Mouse (Mus musculus): ENCODE results near the gene Rai1.

DNA sequence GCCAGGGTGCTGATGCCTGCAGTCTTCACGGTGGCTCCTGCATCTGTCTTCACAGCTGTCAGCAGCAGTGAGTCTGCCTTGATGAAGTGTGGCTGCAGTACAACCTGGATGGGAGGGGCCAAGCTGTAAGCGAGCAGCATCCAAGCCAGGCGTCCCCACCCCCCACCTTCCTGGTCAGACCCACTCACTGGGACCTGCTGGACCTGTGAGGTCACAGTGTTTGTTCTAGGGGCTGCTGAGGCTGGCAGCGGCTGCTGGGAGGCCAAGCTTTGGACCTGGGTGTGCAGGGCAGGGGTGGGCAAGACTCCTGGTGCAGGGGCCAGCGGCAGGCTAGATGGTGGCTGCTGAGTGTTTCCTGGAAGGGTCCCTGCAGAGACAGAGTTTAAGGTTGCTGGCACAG is 101.4 kb downstream of the Rai1 start:
- TF ChIP-seq POLR2A (IDR thresholded peaks at IDR 0.05; ENCODE audit: extremely low read depth, insufficient read depth, low read length): no peak
- no peak for TF ChIP-seq CTCF (IDR thresholded peaks at IDR 0.05; ENCODE audit: low read depth, low read length)
